Mouse (Mus musculus): ENCODE measurements around the gene Sf1. TPM values are rescaled to one million over a fixed set of nuclear protein-coding genes. Genes with fewer than 3 reads are reported as not detected.

Sf1 gene
- polyA plus RNA-seq, 1 experiment from 2014 or later: 51.9 TPM

- no peak overlapping the region for H3K4me3 ChIP-seq (ENCODE audit: low read depth, low read length)
- H3K4me1 ChIP-seq (replicated peaks; ENCODE audit: control insufficient read depth, insufficient read depth, low read length): no peaks in the 10 kb centered on the region; the same call in 1 of the 2 replicates
- no peak for ATAC-seq
- no peak overlapping the region for H3K9ac ChIP-seq (ENCODE audit: low read depth, low read length)
- H3K27me3 ChIP-seq (replicated peaks; ENCODE audit: control insufficient read depth, insufficient read depth, low read length): no peaks in the 10 kb centered on the region
- 51% methylated on average over 5 of the region's 5 CpGs for WGBS
- no peak overlapping the region for H3K4me2 ChIP-seq (replicated peaks; ENCODE audit: low read depth)
- no peak overlapping the region for H3K27ac ChIP-seq (ENCODE audit: low read depth, low read length)
- peaks cover 11% of the 10 kb centered on the region for H3K36me3 ChIP-seq (ENCODE audit: control insufficient read depth, insufficient read depth)
- TF ChIP-seq CTCF (IDR thresholded peaks at IDR 0.05; ENCODE audit: low read depth): no peak
- H3K9me3 ChIP-seq (ENCODE audit: control insufficient read depth): no peaks in the 10 kb centered on the region
Observed at GRCm38 (mm10) chr19:6383470-6383869, 20.0 kb downstream of the Sf1 start.

GRCm38 (mm10) chr19:6384128-6384527, 20.6 kb downstream of the Sf1 start, which contains the start of gene Pygm:
Pygm (plus strand) TSS chr19:6384399.
- Histone ChIP-seq H3K36me3 (ENCODE audit: control insufficient read depth, insufficient read depth) (peaks cover 4% of the 10 kb centered on the region), H3K9ac (ENCODE audit: low read depth, low read length) (no peak within 1 kb of the TSS), H3K27ac (ENCODE audit: low read depth, low read length) (no peak within 1 kb of the TSS), H3K9me3 (ENCODE audit: control insufficient read depth) (no peaks in the 10 kb centered on the region), H3K4me1 (replicated peaks; ENCODE audit: control insufficient read depth, insufficient read depth, low read length) (no peaks in the 10 kb centered on the region; the same call in 1 of the 2 replicates), H3K4me2 (replicated peaks; ENCODE audit: low read depth) (peak within 1 kb of the TSS; percentile 35), H3K27me3 (replicated peaks; ENCODE audit: control insufficient read depth, insufficient read depth, low read length) (no peaks in the 10 kb centered on the region), H3K4me3 (ENCODE audit: low read depth, low read length) (no peak within 1 kb of the TSS)
- no peak for ATAC-seq
- no peak for TF ChIP-seq CTCF (IDR thresholded peaks at IDR 0.05; ENCODE audit: low read depth)
- WGBS: 36% methylated on average over 7 of the region's 7 CpGs

DNA sequence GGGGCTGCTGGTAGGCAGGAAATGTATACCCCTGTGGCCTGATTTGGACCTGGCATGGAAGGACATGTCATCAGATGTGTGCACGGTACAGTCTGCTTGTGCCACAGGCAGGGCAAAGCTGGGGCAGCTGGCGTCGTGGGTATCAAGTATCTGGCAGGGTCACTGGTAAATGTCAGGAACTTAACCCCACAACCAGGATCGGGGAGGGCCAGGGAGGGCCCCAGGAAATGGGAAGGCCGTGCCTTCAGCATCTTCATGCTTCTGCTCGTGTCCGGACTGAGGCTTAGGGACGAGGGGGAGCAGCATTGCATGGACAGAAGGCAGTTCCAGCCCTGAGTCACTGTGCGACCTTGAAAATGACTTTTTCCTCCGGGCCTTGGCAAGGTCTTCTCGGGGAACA, 21.5 kb downstream of the Sf1 start:
- TF ChIP-seq CTCF (IDR thresholded peaks at IDR 0.05; ENCODE audit: low read depth): no peak
- no peak for ATAC-seq
- Histone ChIP-seq H3K27me3 (replicated peaks; ENCODE audit: control insufficient read depth, insufficient read depth, low read length) (no peaks in the 10 kb centered on the region), H3K9me3 (ENCODE audit: control insufficient read depth) (no peaks in the 10 kb centered on the region), H3K9ac (ENCODE audit: low read depth, low read length) (no peak overlapping the region), H3K27ac (ENCODE audit: low read depth, low read length) (no peak overlapping the region), H3K4me1 (replicated peaks; ENCODE audit: control insufficient read depth, insufficient read depth, low read length) (no peaks in the 10 kb centered on the region; the same call in none of the 2 replicates), H3K4me2 (replicated peaks; ENCODE audit: low read depth) (peak overlapping the region; percentile 35; the same call in 1 of the 2 replicates), H3K36me3 (ENCODE audit: control insufficient read depth, insufficient read depth) (no peaks in the 10 kb centered on the region), H3K4me3 (ENCODE audit: low read depth, low read length) (no peak overlapping the region)
- WGBS: 65% methylated on average over 11 of the region's 11 CpGs

DNA sequence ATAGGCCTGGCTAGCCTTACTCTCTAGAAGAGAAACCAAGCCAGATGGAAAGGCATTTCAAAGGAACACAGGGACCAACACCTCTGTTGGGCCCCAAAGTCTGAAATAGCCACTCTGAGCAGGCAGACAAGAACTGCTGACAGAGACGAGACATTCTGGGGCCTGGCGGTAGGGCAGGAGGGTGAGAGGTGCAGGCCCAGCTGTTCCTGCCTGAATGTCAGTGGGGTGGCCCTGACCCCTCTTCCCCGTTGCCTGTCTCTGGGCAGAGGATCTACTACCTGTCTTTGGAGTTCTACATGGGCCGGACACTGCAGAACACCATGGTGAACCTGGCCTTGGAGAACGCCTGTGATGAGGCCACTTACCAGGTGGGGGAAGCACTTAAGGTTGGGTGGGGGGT, 21.9 kb downstream of the Sf1 start:
- Histone ChIP-seq H3K9me3 (ENCODE audit: control insufficient read depth) (no peaks in the 10 kb centered on the region), H3K9ac (ENCODE audit: low read depth, low read length) (no peak overlapping the region), H3K4me1 (replicated peaks; ENCODE audit: control insufficient read depth, insufficient read depth, low read length) (no peaks in the 10 kb centered on the region; the same call in none of the 2 replicates), H3K27me3 (replicated peaks; ENCODE audit: control insufficient read depth, insufficient read depth, low read length) (no peaks in the 10 kb centered on the region), H3K36me3 (ENCODE audit: control insufficient read depth, insufficient read depth) (no peaks in the 10 kb centered on the region), H3K27ac (ENCODE audit: low read depth, low read length) (no peak overlapping the region), H3K4me3 (ENCODE audit: low read depth, low read length) (no peak overlapping the region), H3K4me2 (replicated peaks; ENCODE audit: low read depth) (peak overlapping the region; percentile 9; the same call in 1 of the 2 replicates)
- 63% methylated on average over 5 of the region's 5 CpGs for WGBS
- TF ChIP-seq CTCF (IDR thresholded peaks at IDR 0.05; ENCODE audit: low read depth): no peak
- no peak for ATAC-seq

DNA sequence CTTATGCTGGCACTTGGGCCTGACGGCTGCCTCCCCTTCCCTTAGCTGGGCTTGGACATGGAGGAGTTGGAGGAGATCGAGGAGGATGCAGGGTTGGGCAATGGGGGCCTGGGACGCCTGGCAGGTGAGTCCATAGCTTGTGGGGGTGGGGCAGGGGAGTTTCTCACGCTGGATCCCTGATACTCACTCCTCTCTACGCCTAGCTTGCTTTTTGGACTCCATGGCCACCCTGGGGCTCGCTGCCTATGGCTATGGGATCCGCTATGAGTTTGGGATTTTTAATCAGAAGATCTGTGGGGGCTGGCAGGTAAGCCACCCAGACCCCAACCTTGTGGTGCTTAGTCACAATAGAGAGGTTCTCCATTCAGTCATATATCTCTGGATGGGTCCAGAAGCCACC, 22.3 kb downstream of the Sf1 start:
- WGBS: 75% methylated on average over 7 of the region's 7 CpGs
- H3K4me1 ChIP-seq (replicated peaks; ENCODE audit: control insufficient read depth, insufficient read depth, low read length): no peaks in the 10 kb centered on the region; the same call in none of the 2 replicates
- H3K27me3 ChIP-seq (replicated peaks; ENCODE audit: control insufficient read depth, insufficient read depth, low read length): no peaks in the 10 kb centered on the region
- no peak for ATAC-seq
- H3K36me3 ChIP-seq (ENCODE audit: control insufficient read depth, insufficient read depth): no peaks in the 10 kb centered on the region
- no peaks in the 10 kb centered on the region for H3K9me3 ChIP-seq (ENCODE audit: control insufficient read depth)
- H3K4me3 ChIP-seq (ENCODE audit: low read depth, low read length): no peak overlapping the region
- no peak overlapping the region for H3K27ac ChIP-seq (ENCODE audit: low read depth, low read length)
- H3K4me2 ChIP-seq (replicated peaks; ENCODE audit: low read depth): peak overlapping the region; percentile 9; the same call in 1 of the 2 replicates
- no peak overlapping the region for H3K9ac ChIP-seq (ENCODE audit: low read depth, low read length)
- no peak for TF ChIP-seq CTCF (IDR thresholded peaks at IDR 0.05; ENCODE audit: low read depth)

GRCm38 (mm10) chr19:6386234-6386633, 22.7 kb downstream of the Sf1 start:
- H3K9me3 ChIP-seq (ENCODE audit: control insufficient read depth): no peaks in the 10 kb centered on the region
- no peaks in the 10 kb centered on the region; the same call in none of the 2 replicates for H3K4me1 ChIP-seq (replicated peaks; ENCODE audit: control insufficient read depth, insufficient read depth, low read length)
- no peak for TF ChIP-seq CTCF (IDR thresholded peaks at IDR 0.05; ENCODE audit: low read depth)
- no peaks in the 10 kb centered on the region for H3K27me3 ChIP-seq (replicated peaks; ENCODE audit: control insufficient read depth, insufficient read depth, low read length)
- WGBS: 70% methylated on average over 9 of the region's 9 CpGs
- H3K4me2 ChIP-seq (replicated peaks; ENCODE audit: low read depth): no peak overlapping the region
- ATAC-seq: no peak
- no peaks in the 10 kb centered on the region for H3K36me3 ChIP-seq (ENCODE audit: control insufficient read depth, insufficient read depth)
- no peak overlapping the region for H3K27ac ChIP-seq (ENCODE audit: low read depth, low read length)
- H3K9ac ChIP-seq (ENCODE audit: low read depth, low read length): no peak overlapping the region
- H3K4me3 ChIP-seq (ENCODE audit: low read depth, low read length): no peak overlapping the region

Measured in intestine, postnatal 0 days (tissue).